In genomic region chr16:91884196-91884595, GRCm38 (mm10) we compare ENCODE assay signal across 8 mouse cellular contexts.
DNase-seq lines count a peak whose midpoint lies in the region; ATAC-seq and TF ChIP-seq lines count a peak whose summit lies in the region.

No protein-coding gene starts in this region.

- peak; percentile 43 for DNase-seq in kidney, adult 18-20 months
- no peak for DNase-seq in kidney, adult 9 months
- peak; percentile 82 for DNase-seq in MEL (ENCODE audit: low read depth, low spot score)
- DNase-seq in lung, postnatal 36 days, result peak; percentile 51
- DNase-seq in thymus, postnatal 14 days, result peak; percentile 73
- DNase-seq in layer of hippocampus, postnatal 36 days, result no peak

- 43% methylated on average over 5 of the region's 5 CpGs for WGBS in heart, embryonic 11.5 days (ENCODE audit: insufficient replicate concordance)

- H3K9ac ChIP-seq in MEL (ENCODE audit: control insufficient read depth, low read depth, low read length, poor library complexity, severe bottlenecking), result no peak overlapping the region
- no peak overlapping the region for H3K9ac ChIP-seq in heart, embryonic 11.5 days (ENCODE audit: low read depth, low read length)

- no peak overlapping the region for H3K27ac ChIP-seq in MEL (ENCODE audit: control insufficient read depth, low read depth, low read length)
- H3K27ac ChIP-seq in heart, embryonic 11.5 days (ENCODE audit: low read depth, low read length), result no peak overlapping the region

- TF ChIP-seq POLR2A in MEL (IDR thresholded peaks at IDR 0.05; ENCODE audit: control insufficient read depth in 1 of 2, insufficient read depth in 1 of 2, low read depth in 1 of 2, low read length in 2 of 2, poor library complexity in 1 of 2), result no peak

- TF ChIP-seq EP300 in MEL (IDR thresholded peaks at IDR 0.05; ENCODE audit: low read depth in 1 of 2, low read length in 2 of 2), result no peak

- H3K4me1 ChIP-seq in MEL (ENCODE audit: control insufficient read depth in 1 of 2, insufficient read depth in 2 of 2, low read length in 2 of 2), result peaks cover 0 to 6% of the 10 kb centered on the region in 2 experiments; a peak in 1 of 4 replicates
- H3K4me1 ChIP-seq in heart, embryonic 11.5 days (ENCODE audit: control insufficient read depth, insufficient read depth, low read length), result 0 out of 2 replicates have a peak, but pooled peaks cover 5% of the 10 kb centered on the region

- H3K27me3 ChIP-seq in MEL (ENCODE audit: control insufficient read depth in 1 of 2, insufficient read depth in 2 of 2, low read length in 2 of 2), result no peaks in the 10 kb centered on the region
- no peaks in the 10 kb centered on the region for H3K27me3 ChIP-seq in heart, embryonic 11.5 days (ENCODE audit: control insufficient read depth, insufficient read depth, low read length)

- TF ChIP-seq CTCF in MEL (IDR thresholded peaks at IDR 0.05 in 2 of 3, conservative IDR thresholded peaks at IDR 0.05 in 1 of 3; ENCODE audit: control insufficient read depth in 1 of 3, insufficient read depth in 1 of 3, low read depth in 2 of 3, low read length in 3 of 3, poor library complexity in 1 of 3, severe bottlenecking in 1 of 3), result peak; percentile 84 to 99 (median 92)

- H3K36me3 ChIP-seq in MEL (ENCODE audit: control insufficient read depth in 1 of 2, insufficient read depth in 2 of 2, low read length in 2 of 2), result no peaks in the 10 kb centered on the region; a peak in 2 of 4 replicates
- H3K36me3 ChIP-seq in heart, embryonic 11.5 days (ENCODE audit: control insufficient read depth, insufficient read depth, low read length), result no peaks in the 10 kb centered on the region

- TF ChIP-seq RAD21 in MEL (IDR thresholded peaks at IDR 0.05; ENCODE audit: low read depth, low read length), result peak; percentile 41

- no peak overlapping the region for H3K4me3 ChIP-seq in MEL (ENCODE audit: control insufficient read depth in 1 of 2, insufficient read depth in 1 of 2, low read depth in 2 of 2, low read length in 2 of 2)
- H3K4me3 ChIP-seq in heart, embryonic 11.5 days (ENCODE audit: low read depth, low read length), result no peak overlapping the region

- peak; percentile 69 for ATAC-seq in common myeloid progenitor, adult 5-6 weeks (replicated peaks; ENCODE audit: low read depth, poor library complexity, severe bottlenecking)
- no peak for ATAC-seq in heart, embryonic 11.5 days (replicated peaks; ENCODE audit: insufficient number of reproducible peaks, low FRiP score, low TSS enrichment)

- no peak overlapping the region for H3K4me2 ChIP-seq in heart, embryonic 11.5 days

- no peaks in the 10 kb centered on the region for H3K9me3 ChIP-seq in MEL (replicated peaks; ENCODE audit: insufficient read depth, low read length)
- no peaks in the 10 kb centered on the region for H3K9me3 ChIP-seq in heart, embryonic 11.5 days (replicated peaks; ENCODE audit: control insufficient read depth, low read length)

- no peaks in the 10 kb centered on the region for H3K79me2 ChIP-seq in MEL (ENCODE audit: control insufficient read depth, insufficient read depth, low read length, poor library complexity)

TF ChIP-seq in MEL, 35 proteins besides CTCF, POLR2A, EP300 and RAD21:
- TF ChIP-seq HCFC1 (IDR thresholded peaks at IDR 0.05; ENCODE audit: low read depth, low read length) (0 out of 2 replicates have a peak, but pooled peaks have one; percentile 30), ZMIZ1 (IDR thresholded peaks at IDR 0.05; ENCODE audit: low read depth, low read length) (no peak), KAT2A (conservative IDR thresholded peaks at IDR 0.05; ENCODE audit: low read depth, low read length) (no peak), NRF1 (IDR thresholded peaks at IDR 0.05; ENCODE audit: insufficient read depth, low read depth, low read length, poor library complexity, severe bottlenecking) (no peak), TBP (IDR thresholded peaks at IDR 0.05; ENCODE audit: low read depth, low read length) (0 out of 2 replicates have a peak, but pooled peaks have one; percentile 41), SMC3 (IDR thresholded peaks at IDR 0.05; ENCODE audit: low read depth, low read length) (peak; percentile 60), GATA1 (IDR thresholded peaks at IDR 0.05; ENCODE audit: low read depth, low read length) (no peak), ZC3H11A (IDR thresholded peaks at IDR 0.05; ENCODE audit: low read depth, low read length) (peak; percentile 22; the same call in 1 of the 2 replicates)

Comparison
In these comparisons a context has a peak if more than half of its experiments do, and no peak if none do; other contexts are left out.
1. DNase-seq: peak in kidney, adult 18-20 months (single experiment), MEL (single experiment), lung, postnatal 36 days (single experiment) and thymus, postnatal 14 days (single experiment); none in kidney, adult 9 months (single experiment) and layer of hippocampus, postnatal 36 days (0 of 2).